Mouse (Mus musculus): ENCODE results near the gene Mfsd2a.
"Not testable (repeated sequence)": the region's sequence is repeated elsewhere in the genome, so short reads cannot be mapped to it uniquely, and the experiment has no call there.

Gene Mfsd2a

DNA sequence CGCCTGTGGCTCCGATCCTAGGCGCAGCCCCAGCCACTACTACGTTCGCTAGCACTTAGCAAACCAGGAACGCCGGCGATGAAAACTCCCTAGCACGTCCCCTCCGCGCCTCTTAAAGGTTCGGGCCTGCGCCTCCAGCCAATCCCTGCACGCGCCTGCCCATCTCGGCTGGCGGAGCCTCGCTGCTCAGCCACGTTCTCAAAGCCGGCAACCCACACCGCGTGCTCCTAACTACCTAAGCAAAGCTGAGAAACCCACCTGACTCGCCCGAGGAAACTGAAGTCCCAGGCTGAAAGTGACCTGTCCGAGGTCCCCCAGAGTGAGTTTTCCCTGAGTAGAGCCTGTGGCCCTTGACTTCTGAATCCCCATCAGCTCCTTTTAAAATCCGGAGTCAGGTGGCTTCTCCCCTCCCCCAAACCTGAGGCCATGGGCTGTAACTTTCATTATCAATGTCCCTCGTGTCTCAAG, at the start of gene Mfsd2a:
TSS of gene Mfsd2a (minus strand) at position 89 of the 468 bp plus-strand sequence.
- peak; percentile 17 for DNase-seq (ENCODE audit: low spot score in 2 of 2)

- DNase-seq (ENCODE audit: low spot score in 2 of 2): no peak
These were observed 44.3 kb upstream of the Mfsd2a start for GRCm38 (mm10) chr4:123005054-123005966.

DNA sequence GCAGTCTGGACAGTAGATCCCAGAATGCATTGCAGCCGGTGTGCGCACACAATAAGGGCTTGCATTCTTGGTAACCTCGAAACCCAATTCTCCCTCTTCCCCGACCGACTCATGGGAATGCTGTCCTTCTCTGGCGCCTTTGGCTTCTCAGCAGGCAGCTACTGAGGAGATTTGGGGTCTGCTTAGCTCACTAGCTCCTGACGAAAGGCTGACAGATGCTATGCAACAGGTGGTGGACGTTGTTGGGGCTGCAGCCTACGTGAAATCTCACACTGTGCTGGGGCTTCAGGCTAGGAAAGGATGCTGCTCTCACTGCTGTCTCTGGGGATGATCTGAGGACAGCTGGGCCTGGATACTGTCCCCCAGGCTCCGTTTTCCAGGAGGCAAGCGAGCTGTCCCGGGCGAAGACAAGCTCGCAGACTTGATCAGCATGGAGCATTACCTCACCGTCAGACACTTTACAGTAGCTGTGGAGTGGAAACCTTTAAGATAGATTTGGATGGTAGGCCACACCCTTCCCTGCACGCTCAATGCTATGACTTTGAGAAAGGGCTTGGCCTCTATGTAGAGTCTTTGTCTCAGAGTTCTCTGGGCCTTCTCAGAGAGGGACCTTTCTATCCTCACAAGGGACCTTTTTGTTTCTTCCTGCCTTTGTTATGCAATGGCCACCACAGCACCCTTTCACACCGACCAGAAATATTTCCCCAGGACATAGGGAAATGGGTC, 39.8 kb upstream of the Mfsd2a start:
- DNase-seq (ENCODE audit: low spot score in 2 of 2): no peak

DNA sequence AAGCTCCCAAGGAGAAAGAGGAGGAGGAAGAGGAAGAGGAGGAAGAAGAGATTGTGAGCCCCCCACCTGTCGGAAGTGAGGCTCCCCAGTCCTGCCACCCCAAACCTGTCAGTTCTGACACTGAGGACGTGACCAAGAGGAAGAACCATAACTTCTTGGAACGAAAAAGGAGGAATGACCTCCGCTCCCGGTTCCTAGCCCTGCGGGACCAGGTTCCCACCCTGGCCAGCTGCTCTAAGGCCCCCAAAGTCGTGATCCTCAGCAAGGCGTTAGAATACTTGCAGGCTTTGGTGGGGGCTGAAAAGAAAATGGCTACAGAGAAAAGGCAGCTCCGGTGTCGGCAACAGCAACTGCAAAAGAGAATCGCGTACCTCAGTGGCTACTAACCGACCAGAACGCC, 39.1 kb upstream of the Mfsd2a start:
- no peak for DNase-seq (ENCODE audit: low spot score in 2 of 2)

DNA sequence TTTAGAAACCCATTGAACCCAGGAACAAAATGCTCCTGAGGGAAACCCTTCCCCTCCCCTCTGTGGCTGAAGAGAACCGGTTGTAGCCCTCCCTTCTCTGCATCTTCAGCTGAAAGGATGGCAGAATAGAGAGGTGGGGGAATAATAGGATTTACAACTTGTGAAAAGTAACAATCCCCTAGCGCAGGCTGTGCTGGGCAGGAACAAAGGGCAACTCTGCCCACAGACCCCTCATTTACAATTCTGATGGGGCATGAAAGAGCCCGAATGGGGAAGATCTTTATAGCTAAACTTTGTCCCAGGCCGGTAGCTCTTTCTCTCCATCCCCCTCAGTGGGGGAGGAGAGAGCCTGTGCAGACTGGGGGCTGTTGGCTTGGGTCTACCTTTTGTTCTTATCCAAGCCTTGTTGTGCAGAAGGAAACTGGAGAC, 38.3 kb upstream of the Mfsd2a start:
- no peak for DNase-seq (ENCODE audit: low spot score in 2 of 2)

GRCm38 (mm10) chr4:122998537-122999262, 37.7 kb upstream of the Mfsd2a start:
- no peak for DNase-seq (ENCODE audit: low spot score in 2 of 2)

DNA sequence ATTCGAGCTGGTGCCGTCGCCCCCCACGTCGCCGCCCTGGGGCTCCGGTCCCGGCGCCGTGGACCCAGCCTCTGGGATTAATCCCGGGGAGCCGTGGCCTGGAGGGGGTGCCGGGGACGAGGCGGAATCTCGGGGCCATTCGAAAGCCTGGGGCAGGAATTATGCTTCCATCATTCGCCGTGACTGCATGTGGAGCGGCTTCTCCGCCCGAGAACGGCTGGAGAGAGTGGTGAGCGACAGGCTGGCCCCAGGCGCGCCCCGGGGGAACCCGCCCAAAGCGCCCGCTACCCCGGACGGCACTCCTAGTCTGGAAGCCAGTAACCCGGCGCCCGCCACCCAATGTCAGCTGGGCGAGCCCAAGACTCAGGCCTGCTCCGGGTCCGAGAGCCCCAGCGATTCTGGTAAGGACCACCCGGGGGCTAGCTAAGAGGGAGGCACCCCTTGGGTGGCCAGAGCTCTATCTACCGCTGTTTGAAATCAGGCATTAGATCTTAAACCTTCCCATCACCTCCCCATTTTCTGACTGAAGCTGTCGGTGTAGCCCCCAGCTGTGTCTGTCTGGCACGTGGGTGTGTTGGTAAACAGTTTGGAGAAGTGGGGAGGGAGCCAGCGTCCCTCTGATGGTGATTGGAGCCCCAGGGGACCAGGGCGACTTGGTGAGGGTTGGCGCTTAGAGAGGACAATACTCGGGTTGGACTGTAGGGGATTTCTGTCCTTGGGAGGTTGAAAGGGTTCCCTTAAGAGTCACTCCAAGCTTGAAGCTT, 35.8 kb upstream of the Mfsd2a start:
- no peak for DNase-seq (ENCODE audit: low spot score in 2 of 2)

DNA sequence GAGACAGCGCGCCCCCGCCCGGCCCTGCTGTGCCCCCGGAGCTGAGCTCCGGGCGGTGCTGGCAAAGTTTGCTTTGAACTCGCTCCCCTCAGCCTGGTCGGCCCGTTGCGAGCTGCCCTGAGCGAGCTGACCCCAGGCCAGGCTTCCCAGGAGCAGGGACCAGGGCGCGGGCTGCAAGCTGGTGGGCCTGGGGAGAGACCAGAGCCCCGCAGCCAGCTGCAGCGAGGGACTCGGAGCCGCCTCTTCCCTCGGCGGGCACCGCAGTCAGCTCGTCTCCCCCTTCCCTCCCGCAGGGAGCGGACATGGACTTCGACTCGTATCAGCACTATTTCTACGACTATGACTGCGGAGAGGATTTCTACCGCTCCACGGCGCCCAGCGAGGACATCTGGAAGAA, 35.2 kb upstream of the Mfsd2a start:
- DNase-seq (ENCODE audit: low spot score in 2 of 2): no peak

GRCm38 (mm10) chr4:122995404-122996220, 34.6 kb upstream of the Mfsd2a start, which contains the start of gene Mycl:
Gene Mycl, plus strand, starts transcription at chr4:122995652.
- peak; percentile 34 to 57 for DNase-seq (ENCODE audit: low spot score in 2 of 2)

DNA sequence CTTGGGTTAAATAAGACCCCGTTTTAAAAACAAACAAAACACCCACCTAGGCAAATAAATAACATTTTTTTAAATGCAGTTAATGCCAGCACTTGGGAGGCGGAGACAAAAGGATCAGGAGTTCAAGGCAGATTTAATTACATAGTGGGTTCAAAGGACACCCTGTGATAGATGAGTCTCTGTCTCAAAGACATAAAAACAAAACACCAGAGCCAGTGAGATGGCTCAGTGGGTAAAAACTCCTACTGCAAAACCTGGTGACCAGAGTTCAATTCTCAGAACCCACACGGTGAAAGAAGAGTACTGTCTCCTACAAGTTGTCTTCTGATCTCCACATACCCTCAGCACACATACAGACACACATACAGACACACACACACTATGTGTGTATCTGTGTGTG, 31.3 kb upstream of the Mfsd2a start:
- DNase-seq (ENCODE audit: low spot score in 2 of 2): no peak

DNA sequence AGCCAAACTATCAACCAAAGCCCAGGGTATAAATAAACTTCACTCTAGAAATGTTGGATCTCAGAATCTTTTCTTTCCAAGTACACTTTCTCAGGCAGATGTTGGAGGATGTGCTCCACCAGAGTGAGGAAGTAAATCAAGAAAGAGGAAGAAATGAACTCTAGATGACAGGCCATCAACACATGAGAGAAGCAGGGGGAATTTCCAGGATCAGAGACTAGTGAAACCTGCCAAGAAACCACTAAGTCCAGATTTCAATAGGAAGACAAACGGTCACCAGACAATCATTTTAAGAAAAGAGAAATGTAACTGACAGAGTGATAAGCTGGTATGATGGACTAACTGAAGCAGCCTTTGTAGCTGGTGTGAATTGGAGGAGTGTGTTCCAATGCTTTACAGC, 30.2 kb upstream of the Mfsd2a start:
- no peak for DNase-seq (ENCODE audit: low spot score in 2 of 2)

- not testable (repeated sequence) for DNase-seq (ENCODE audit: low spot score in 2 of 2)
These were observed 27.0 kb upstream of the Mfsd2a start for GRCm38 (mm10) chr4:122988004-122988403.

GRCm38 (mm10) chr4:122987421-122987820, 26.4 kb upstream of the Mfsd2a start:
- no peak for DNase-seq (ENCODE audit: low spot score in 2 of 2)

DNA sequence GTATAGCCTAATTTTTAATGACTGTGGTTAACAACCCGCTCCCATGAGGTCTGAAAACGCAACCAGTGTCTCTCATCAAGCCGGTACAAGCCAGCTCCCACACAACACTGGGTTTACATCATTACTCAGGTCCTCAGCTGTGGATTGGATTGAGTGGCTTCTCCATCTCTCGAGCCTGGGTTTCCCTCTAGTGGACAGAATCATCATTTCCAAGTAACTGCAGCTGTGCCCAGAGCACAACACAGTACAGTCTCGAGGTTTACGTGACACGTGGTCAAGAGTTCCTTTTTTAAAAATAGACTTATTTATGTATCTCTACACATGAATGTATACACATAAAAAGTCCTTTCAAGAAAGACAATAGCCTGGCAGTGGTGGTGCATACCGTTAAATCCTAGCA, 24.1 kb upstream of the Mfsd2a start:
- peak; percentile 35 to 54 for DNase-seq (ENCODE audit: low spot score in 2 of 2)

GRCm38 (mm10) chr4:122983486-122984261, 22.7 kb upstream of the Mfsd2a start:
- DNase-seq (ENCODE audit: low spot score in 2 of 2): no peak

DNA sequence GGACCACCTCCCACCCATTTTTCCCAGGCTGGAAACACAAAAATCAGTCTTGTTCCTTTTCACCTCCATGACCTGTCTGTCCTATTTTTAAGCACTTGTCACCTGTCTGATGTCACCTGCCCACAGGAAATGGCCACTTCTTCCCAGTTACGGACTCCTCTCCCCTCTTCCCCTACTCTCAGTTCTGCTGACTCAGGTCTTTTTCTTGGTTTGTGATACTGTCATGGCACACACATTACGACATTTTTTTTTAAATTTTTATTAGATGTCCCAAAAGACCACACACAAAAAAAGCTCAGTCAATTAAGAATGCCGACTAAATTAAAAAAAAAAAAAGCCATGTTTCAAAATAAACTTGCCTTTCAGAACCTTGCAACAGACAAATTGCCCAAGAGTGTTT, 21.5 kb upstream of the Mfsd2a start:
- no peak for DNase-seq (ENCODE audit: low spot score in 2 of 2)

GRCm38 (mm10) chr4:122981930-122982329, 20.9 kb upstream of the Mfsd2a start:
- no peak for DNase-seq (ENCODE audit: low spot score in 2 of 2)

- no peak for DNase-seq (ENCODE audit: low spot score in 2 of 2)
These were observed 20.2 kb upstream of the Mfsd2a start for GRCm38 (mm10) chr4:122981238-122981637.

DNA sequence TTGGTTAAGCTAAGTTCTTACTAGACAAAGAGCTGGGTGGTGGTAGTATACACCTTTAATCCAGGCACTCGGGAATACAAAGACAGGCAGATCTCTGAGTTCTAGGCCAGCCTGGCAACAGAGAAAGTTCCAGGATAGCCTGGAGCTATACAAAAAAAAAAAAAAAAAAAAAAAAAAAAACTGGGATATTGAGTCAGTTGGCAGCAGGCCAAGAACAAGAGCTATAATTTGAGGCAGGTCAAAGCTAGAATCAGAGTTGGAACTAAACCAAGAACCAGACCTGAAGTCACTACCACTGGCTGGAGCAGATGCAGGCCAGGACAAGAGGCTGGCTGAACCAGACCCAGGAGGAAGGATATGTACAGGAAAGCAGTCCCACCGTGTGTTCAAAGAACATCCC, 19.7 kb upstream of the Mfsd2a start:
- DNase-seq (ENCODE audit: low spot score in 2 of 2): no peak

DNA sequence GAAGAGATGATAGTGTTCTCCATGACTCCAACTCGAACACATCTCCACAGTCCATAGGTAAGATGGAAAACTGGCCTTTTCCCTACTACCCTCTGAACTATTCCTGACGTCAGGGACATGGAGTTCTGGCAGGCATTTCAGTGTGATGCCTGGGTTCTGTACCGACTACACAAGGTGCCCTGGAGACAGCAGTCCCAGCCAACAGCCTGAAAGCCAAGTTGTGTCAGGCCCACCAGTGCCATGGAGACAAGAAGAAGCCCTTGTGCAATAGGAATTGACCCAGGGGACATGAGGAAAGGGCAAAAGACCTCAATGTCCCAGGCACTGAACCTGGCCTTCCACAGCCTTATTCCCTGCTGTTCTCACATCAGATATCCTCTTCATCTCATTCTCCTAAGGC, 18.8 kb upstream of the Mfsd2a start:
- no peak for DNase-seq (ENCODE audit: low spot score in 2 of 2)
